Mouse (Mus musculus) heart, embryonic 16.5 days (tissue): ENCODE data around the gene Adamts3. TPM values are rescaled to one million over a fixed set of nuclear protein-coding genes. Genes with fewer than 3 reads are reported as not detected.
A peak's percentile ranks its signal among the peaks of the same experiment; 100 is the strongest.

Experiments used
- ATAC-seq: fragments of 200-750 bp; cut with Nextera tagmentation; replicated peaks from 2 replicates; pipeline ENCODE4 v1.8.0; 2017; ENCODE audit warnings: moderate number of reproducible peaks; ENCODE audit not compliant: insufficient read depth, low FRiP score; ENCODE audit errors: extremely low read depth
- H3K27ac ChIP-seq: fragments of 300-500 bp; sonication (generic); 2 replicates; pipeline ENCODE4 v1.5.1; 2014; ENCODE audit warnings: mild to moderate bottlenecking, low read length, control low read depth, moderate library complexity
- H3K27me3 ChIP-seq: fragments of 300-500 bp; sonication (generic); 2 replicates; pipeline ENCODE4 v1.6.1; 2014; ENCODE audit warnings: low read length, mixed read lengths; ENCODE audit not compliant: control insufficient read depth, insufficient read depth
- H3K36me3 ChIP-seq: fragments of 300-500 bp; sonication (generic); 2 replicates; pipeline ENCODE4 v1.6.1; 2014; ENCODE audit not compliant: control insufficient read depth, insufficient read depth
- H3K4me1 ChIP-seq: fragments of 300-500 bp; sonication (generic); 2 replicates; pipeline ENCODE4 v1.6.1; 2014; ENCODE audit warnings: low read length, mixed read lengths; ENCODE audit not compliant: control insufficient read depth, insufficient read depth
- H3K4me2 ChIP-seq: fragments of 300-500 bp; sonication (generic); 2 replicates; pipeline ENCODE4 v1.6.1; 2014; ENCODE audit warnings: low read depth, mild to moderate bottlenecking, control low read depth, low read length
- H3K4me3 ChIP-seq: fragments of 300-500 bp; sonication (generic); 2 replicates; pipeline ENCODE4 v1.5.1; 2014; ENCODE audit warnings: mild to moderate bottlenecking, control low read depth, low read length
- H3K9ac ChIP-seq: fragments of 300-500 bp; sonication (generic); 2 replicates; pipeline ENCODE4 v1.6.1; 2014; ENCODE audit warnings: low read length, control low read depth
- H3K9me3 ChIP-seq: fragments of 300-500 bp; sonication (generic); replicated peaks from 2 replicates; pipeline ENCODE4 v1.6.1; 2016; ENCODE audit warnings: low read length; ENCODE audit not compliant: control insufficient read depth
- WGBS: fragments of 180-500 bp; shearing (Covaris S2); extraction: QIAGEN DNeasy Blood & Tissue Kit; methylation state at CpG from one replicate; pipeline ENCODE4 v1.1.7; 2014; 5-methylcytosine and 5-hydroxymethylcytosine counted together
- polyA plus RNA-seq: library from polyadenylated mRNA; unstranded; fragments of >200 nt; fragmentation: Nextera tagmentation; extraction: Ambion mirVana; gene quantifications from 2 replicates; pipeline ENCODE4 v1.2.1, GENCODE M21; 2015

Gene Adamts3
- polyA plus RNA-seq, 1 experiment from 2014 or later: 3.0 TPM

DNA sequence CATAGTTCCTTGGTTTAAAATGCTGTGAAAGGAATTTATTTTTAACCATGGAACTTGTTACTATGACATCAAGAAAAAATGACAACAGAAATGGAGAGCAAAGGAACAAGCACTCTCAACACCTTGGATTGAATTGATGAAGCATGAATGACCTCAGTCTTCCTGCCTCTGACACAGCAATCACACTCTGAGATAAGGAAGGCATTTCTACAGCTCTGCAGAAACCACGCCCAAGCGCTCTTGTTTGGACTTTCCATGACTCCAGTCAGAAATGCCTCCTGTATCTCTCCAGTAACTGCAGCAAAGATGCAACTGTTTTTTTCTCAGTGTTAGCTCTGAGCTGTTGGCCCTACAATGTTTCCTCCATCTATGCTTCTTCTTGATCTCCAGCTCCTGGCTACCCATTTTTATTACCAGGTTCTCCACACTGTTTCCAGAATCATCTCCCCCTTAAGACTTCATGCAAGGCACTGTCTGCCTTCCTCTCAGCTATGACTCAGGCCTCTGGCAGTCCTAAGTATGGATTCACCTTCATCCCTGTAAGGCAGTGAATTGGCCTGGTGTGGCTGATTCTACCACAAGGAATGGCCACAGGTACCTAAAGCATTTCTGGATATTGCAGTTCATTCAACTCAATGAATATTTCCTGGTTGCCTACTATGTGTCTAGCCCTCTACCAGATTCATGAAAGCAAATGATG, 134.8 kb downstream of the Adamts3 start:
- peak; percentile 78; the same call in 1 of the 2 replicates for ATAC-seq
- H3K9me3 ChIP-seq: 0 out of 2 replicates have a peak, but pooled peaks cover 3% of the 10 kb centered on the region
- H3K27ac ChIP-seq: no peak overlapping the region

GRCm38 (mm10) chr5:89747149-89747659, 135.9 kb downstream of the Adamts3 start:
- Histone ChIP-seq H3K4me2 (no peak overlapping the region), H3K27ac (no peak overlapping the region), H3K9me3 (0 out of 2 replicates have a peak, but pooled peaks cover 3% of the 10 kb centered on the region), H3K36me3 (no peaks in the 10 kb centered on the region), H3K9ac (no peak overlapping the region), H3K27me3 (no peaks in the 10 kb centered on the region), H3K4me1 (peaks cover 8% of the 10 kb centered on the region), H3K4me3 (no peak overlapping the region)
- ATAC-seq: no peak
- WGBS: 67% methylated on average over 5 of the region's 5 CpGs

More for the DNA sequence above, 134.8 kb downstream of the Adamts3 start:
- 20% methylated on average over 2 of the region's 2 CpGs for WGBS
- peaks cover 8% of the 10 kb centered on the region for H3K4me1 ChIP-seq
- no peak overlapping the region for H3K9ac ChIP-seq
- H3K27me3 ChIP-seq: no peaks in the 10 kb centered on the region
- no peak overlapping the region for H3K4me2 ChIP-seq
- no peaks in the 10 kb centered on the region for H3K36me3 ChIP-seq
- no peak overlapping the region for H3K4me3 ChIP-seq

DNA sequence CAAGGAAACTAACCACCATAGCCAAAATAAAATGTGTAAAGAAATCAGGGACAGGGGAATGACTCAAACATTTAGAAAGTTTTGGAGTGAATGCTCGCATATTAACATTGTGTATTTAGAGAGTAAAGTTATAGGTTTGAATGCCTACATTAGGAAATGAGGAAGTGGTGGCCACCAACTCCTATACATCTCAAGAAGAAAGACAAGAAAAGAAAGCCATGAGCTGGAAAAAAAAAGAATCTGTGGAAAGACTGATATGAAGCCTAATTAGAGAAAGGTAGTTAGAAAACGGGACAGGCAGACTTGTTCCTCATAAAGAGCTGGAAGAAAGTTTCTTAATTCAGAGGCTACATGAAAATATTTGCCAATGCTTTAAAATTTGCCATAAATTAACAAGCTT, 138.0 kb downstream of the Adamts3 start:
- Histone ChIP-seq H3K4me3 (no peak overlapping the region), H3K36me3 (no peaks in the 10 kb centered on the region), H3K27me3 (no peaks in the 10 kb centered on the region), H3K9me3 (no peaks in the 10 kb centered on the region), H3K27ac (no peak overlapping the region), H3K4me1 (peaks cover 8% of the 10 kb centered on the region), H3K4me2 (no peak overlapping the region), H3K9ac (no peak overlapping the region)
- WGBS: 81% methylated on average over 2 of the region's 2 CpGs
- ATAC-seq: no peak

DNA sequence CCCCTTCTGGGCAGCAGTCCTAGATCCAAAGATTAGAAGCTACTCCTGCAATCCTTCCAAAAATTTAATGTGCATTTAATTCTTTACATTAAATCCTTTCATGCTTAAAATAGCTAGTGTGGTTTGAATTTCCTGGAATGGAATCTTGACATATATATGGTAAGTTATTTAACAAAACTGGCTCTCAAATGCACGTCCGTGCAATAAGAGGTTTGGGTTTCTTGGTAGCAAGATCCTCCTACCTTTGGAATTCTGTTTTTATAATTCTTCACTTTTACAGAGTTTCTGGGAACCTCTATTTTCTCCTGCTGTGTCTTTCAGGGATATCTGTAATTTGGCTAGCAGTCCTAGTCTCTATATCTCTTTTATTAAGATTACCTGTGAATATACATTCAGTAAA, 148.4 kb downstream of the Adamts3 start:
- H3K36me3 ChIP-seq: no peaks in the 10 kb centered on the region
- no peak overlapping the region for H3K4me2 ChIP-seq
- no peaks in the 10 kb centered on the region for H3K27me3 ChIP-seq
- no peaks in the 10 kb centered on the region for H3K9me3 ChIP-seq
- 70% methylated on average over 2 of the region's 2 CpGs for WGBS
- H3K4me3 ChIP-seq: no peak overlapping the region
- no peak overlapping the region for H3K27ac ChIP-seq
- no peak overlapping the region for H3K9ac ChIP-seq
- no peak for ATAC-seq
- no peaks in the 10 kb centered on the region for H3K4me1 ChIP-seq

DNA sequence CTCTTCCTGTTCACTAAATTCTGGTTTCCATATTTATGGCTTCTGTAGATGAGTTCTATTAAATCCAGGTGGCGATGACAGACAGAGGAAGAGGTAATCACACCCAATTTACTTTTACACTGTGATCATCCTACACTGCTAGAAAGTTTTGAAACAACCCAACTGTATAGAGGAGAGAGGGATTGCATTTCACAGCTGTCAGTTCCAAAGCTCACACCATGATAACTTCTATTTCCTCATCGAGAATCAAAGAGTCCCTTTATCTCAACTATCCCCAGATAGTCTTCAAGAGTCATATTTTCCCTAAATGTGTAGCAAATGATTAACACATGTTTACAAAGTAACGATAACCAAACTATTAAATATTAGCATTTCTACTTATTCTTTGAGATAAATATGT, 152.7 kb downstream of the Adamts3 start:
- ATAC-seq: no peak
- Histone ChIP-seq H3K27ac (no peak overlapping the region), H3K27me3 (no peaks in the 10 kb centered on the region), H3K4me3 (no peak overlapping the region), H3K4me1 (peaks cover 11% of the 10 kb centered on the region), H3K36me3 (no peaks in the 10 kb centered on the region), H3K4me2 (no peak overlapping the region), H3K9me3 (peaks cover 4% of the 10 kb centered on the region; the same call in 1 of the 2 replicates), H3K9ac (no peak overlapping the region)
- WGBS: 69% methylated on average over 3 of the region's 3 CpGs

DNA sequence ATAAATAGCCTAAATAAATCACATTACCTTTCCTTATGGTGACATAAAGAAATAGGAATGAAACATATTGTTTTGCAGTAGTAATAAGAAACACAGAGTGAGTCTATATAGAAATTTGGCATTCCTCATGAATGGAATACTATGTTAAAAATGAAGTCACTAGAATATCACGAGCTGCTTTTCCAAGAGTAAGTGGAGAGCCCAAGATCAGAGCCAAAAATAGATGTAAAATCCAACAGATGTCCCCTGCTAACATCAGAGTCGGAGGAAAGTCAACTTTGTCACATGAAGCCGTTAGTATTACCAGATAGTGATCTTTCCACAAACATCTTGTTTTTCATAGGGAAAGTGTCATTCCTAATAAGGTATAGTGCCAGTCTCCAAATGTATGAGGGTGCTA, 155.0 kb downstream of the Adamts3 start:
- no peak overlapping the region for H3K9ac ChIP-seq
- H3K36me3 ChIP-seq: no peaks in the 10 kb centered on the region
- H3K4me2 ChIP-seq: peak overlapping the region; percentile 26; the same call in 1 of the 2 replicates
- H3K9me3 ChIP-seq: peaks cover 4% of the 10 kb centered on the region; the same call in 1 of the 2 replicates
- no peaks in the 10 kb centered on the region for H3K27me3 ChIP-seq
- peaks cover 11% of the 10 kb centered on the region for H3K4me1 ChIP-seq
- no peak for ATAC-seq
- WGBS: 32% methylated on average over 3 of the region's 3 CpGs
- no peak overlapping the region for H3K4me3 ChIP-seq
- H3K27ac ChIP-seq: no peak overlapping the region; the same call in 1 of the 2 replicates

DNA sequence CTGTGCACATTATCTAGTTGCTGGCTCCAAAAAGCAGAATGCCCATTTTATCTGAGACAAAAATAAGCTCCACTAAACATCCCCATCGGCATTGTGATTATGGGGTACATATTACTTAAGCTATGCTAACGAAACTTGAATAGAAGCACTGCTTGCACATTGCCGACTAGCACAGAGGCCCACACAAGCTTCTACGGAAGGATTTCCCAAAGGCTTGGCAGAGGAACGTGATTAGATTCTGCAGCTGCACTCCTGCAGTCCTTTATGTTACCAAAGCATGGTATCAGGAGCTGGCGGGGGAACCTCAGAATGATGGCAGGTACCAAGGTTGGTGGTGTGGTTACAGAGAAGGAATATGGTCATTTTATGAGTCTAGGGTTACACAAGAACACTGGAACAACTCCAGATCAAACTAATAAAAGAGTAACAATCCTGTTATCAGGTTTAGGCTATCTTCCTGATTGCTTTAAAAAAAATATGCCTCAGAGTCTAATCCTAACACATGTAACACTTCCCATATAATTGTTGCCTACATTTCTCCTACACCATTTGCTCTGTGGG, 155.6 kb downstream of the Adamts3 start:
- H3K4me2 ChIP-seq: no peak overlapping the region
- 48% methylated on average over 6 of the region's 6 CpGs for WGBS
- ATAC-seq: no peak

DNA sequence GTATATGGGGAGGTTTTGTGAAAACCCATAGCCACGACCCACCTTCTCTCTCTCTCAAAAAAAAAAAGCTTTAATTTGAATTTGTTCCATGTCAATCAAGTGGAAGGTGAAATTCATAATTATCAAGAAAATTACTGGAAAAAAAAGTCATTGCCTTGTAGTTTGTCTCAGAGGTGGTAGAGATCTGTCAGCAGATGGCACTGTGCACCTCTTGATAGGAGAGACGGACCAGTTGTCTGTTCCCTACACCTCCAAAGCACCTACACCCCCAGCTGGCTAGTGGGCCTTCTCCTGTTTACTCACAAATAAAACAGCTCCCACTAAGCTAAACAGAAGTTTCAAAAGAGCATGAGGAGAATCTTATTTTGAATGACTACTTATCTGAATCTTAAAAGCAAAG, 168.6 kb downstream of the Adamts3 start:
- peaks cover 9% of the 10 kb centered on the region for H3K4me1 ChIP-seq
- no peaks in the 10 kb centered on the region for H3K36me3 ChIP-seq
- H3K4me2 ChIP-seq: no peak overlapping the region
- H3K4me3 ChIP-seq: no peak overlapping the region
- H3K9me3 ChIP-seq: no peaks in the 10 kb centered on the region
- 45% methylated on average over 2 of the region's 2 CpGs for WGBS
- ATAC-seq: no peak
- H3K27ac ChIP-seq: no peak overlapping the region
- H3K9ac ChIP-seq: no peak overlapping the region
- H3K27me3 ChIP-seq: no peaks in the 10 kb centered on the region

More for the DNA sequence above, 155.6 kb downstream of the Adamts3 start:
- no peak overlapping the region for H3K4me3 ChIP-seq
- peaks cover 11% of the 10 kb centered on the region for H3K4me1 ChIP-seq
- H3K9ac ChIP-seq: no peak overlapping the region
- H3K27ac ChIP-seq: peak overlapping the region; percentile 55; the same call in 1 of the 2 replicates
- peaks cover 4% of the 10 kb centered on the region; the same call in 1 of the 2 replicates for H3K9me3 ChIP-seq
- H3K27me3 ChIP-seq: no peaks in the 10 kb centered on the region
- H3K36me3 ChIP-seq: no peaks in the 10 kb centered on the region
